Mouse (Mus musculus) large intestine, adult 2 months (tissue): Measurements from ENCODE around the gene Slc2a4. TPM values are rescaled to one million over a fixed set of nuclear protein-coding genes. Genes with fewer than 3 reads are reported as not detected.
"Not testable (repeated sequence)": the region's sequence is repeated elsewhere in the genome, so short reads cannot be mapped to it uniquely, and the experiment has no call there.

ENCODE experiments used
- DNase-seq: peaks from one replicate; pipeline ENCODE4 v3.0.0-alpha.2; 2012; ENCODE audit warnings: low read depth, low spot score
- WGBS: fragments of 180-500 bp; shearing (Covaris S2); methylation state at CpG from one replicate; pipeline ENCODE4 v1.1.7; 2018; 5-methylcytosine and 5-hydroxymethylcytosine counted together
- polyA plus RNA-seq: library from polyadenylated mRNA; depleted of rRNA; stranded (reverse); fragments of >200 nt; gene quantifications from 2 replicates; pipeline ENCODE4 v1.2.3, GENCODE M21; 2012

Gene Slc2a4
- polyA plus RNA-seq, 1 experiment, result 27.5 TPM

- DNase-seq, result no peak
- WGBS, result 51% methylated on average over 3 of the region's 3 CpGs
Measured at GRCm38 (mm10) chr11:69922796-69923195, 25.2 kb downstream of the Slc2a4 start.

- DNase-seq, result no peak
- WGBS, result 2% methylated on average over 12 of the region's 12 CpGs
Measured at GRCm38 (mm10) chr11:69922012-69922756, 25.8 kb downstream of the Slc2a4 start.

DNA sequence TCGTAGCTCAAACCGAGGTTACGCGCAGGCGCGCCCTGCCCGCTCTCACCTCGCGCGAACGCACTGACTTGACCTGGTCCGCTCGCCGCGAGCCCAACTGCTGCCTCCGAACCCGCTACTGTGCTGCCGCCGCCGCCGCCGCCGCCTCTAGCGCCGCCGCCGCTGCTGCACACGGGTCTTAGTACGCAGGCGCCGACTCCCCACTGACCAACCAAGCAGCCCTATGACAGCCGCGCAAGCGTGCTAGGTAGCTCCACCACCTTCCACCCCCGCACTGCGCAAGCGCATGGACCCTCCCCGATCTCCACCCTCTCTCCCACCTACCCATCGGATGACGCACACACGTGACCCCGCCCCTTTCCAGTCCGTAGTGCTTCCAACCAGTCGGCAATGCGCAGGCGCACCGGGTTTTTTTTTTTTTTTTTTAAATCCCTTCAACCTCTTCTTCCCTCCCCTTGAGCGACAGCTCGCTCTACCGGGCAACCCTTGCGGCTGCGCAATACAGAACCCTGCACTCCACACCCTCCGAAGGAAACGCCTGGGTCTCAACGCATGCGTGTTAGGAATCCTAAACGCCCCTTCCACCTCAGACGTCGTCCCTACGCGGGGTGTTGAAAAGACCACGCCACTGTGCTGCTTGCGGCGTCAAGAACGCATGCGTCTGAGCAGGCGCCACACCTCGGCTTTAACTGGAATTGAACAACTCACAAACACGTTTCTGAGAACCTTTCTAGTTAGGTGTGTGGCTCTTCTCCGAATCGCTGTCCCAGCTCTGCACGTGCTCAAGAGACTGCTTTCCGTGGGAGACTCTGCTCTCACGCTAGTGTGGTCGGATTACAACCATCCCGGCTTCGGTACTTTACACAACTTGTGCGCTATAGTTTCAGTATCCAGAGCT is 26.6 kb downstream of the Slc2a4 start, which contains the start of gene Eif5a:
Eif5a (minus strand) TSS at position 845 of the 898 bp plus-strand sequence.
- peak; percentile 98 for DNase-seq
- under 1% methylated on average over 78 of the region's 78 CpGs for WGBS

DNA sequence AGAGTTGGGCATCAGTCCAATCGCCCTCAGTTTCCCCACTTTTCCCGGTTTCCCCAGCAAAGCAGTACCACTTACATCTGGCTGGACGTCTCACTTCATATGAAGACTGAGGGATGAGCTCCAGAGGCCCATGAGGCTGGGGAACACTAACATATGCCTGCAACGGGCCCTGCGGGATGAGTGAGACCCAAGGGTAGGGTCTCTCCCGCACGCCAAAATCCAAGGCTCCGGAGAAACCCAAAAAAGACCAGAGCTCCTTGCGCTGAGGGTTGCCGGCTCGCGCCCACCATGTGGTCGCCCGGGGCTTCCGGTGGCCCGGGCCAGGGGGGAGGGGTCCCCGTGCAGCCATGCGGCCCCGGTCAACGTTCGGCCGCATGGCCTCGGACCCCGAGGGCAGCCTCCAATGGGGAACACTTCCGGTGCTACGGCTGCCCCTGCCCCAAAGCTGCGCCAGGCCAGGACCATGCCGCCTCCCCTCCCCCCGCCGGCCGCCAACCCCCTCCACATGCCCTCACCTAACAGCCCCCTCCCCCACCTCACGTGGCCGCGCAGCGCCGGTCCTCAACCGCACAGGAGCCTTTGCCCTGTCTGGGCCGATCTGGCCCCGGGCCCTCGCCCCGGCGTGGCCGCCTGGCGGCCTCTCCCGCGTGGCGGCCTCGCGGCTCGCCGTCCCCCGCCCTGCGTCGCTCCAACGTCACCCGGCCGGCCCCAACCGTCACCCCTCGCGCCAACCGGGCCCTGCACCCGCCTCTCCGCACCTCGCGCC is 27.5 kb downstream of the Slc2a4 start:
- no peak for DNase-seq
- under 1% methylated on average over 65 of the region's 65 CpGs for WGBS

GRCm38 (mm10) chr11:69919661-69920265 is 28.2 kb downstream of the Slc2a4 start:
- DNase-seq, result no peak
- under 1% methylated on average over 17 of the region's 17 CpGs for WGBS

GRCm38 (mm10) chr11:69919053-69919452 is 28.9 kb downstream of the Slc2a4 start:
- 49% methylated on average over 9 of the region's 9 CpGs for WGBS
- no peak for DNase-seq

DNA sequence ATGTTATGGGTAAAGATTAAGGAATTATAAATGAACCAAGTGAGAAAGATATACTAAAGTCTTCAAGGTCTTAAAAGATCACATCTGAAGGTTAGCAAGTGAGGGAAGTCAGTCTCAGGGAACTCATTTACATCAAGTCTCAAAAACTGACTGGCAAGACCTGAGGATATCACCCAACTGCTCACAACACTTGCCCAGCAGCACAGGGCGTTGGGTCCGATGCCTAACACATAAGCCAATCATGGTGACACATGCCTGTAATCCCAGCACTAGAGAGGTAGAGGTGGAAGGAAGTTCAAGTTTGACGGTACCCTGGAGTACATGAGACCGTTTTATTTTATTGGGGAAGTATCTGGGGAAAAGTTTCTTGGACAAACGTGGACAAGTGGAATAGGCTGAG is 29.9 kb downstream of the Slc2a4 start:
- WGBS, result 61% methylated on average over 5 of the region's 5 CpGs
- no peak for DNase-seq

GRCm38 (mm10) chr11:69917379-69917948 is 30.5 kb downstream of the Slc2a4 start:
- 79% methylated on average over 8 of the region's 8 CpGs for WGBS
- no peak for DNase-seq

DNA sequence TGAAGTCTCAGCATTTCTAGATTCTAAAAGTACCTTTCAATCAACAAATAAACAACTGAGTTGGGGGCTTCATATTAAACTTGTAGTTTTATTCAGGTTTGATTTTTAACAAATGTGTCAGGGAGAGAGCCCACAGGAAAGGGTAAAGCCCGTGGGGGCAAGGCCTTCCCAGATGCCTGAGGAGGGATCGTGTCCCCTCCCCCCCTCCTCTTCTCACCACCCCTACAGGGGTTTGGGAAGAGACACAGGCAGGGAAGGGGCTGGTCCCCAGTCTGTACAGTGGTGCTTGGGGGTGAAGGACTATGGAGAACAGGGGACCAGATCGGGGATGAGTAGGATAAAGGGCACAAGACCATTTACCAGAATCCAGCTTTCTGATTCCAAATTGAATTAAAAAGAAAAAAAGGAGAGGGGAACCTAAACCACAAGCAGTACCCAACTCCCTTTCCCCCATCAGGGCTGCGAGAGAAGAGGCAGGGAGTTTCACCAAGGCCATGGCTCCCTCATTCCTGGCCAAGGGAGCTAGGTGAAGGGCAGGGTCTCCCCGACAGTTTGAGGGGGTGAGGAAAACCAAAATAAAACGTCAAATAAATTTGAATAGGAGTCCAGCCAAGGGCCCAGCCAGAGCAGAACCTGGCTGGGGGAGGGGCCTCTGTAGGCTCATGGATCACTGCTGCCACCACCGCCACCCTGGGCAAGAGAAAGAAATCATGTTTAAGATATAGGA is 31.2 kb downstream of the Slc2a4 start:
- DNase-seq, result not testable (repeated sequence)
- 51% methylated on average over 7 of the region's 7 CpGs for WGBS

- 60% methylated on average over 5 of the region's 5 CpGs for WGBS
Measured at GRCm38 (mm10) chr11:69915667-69916627, 32.0 kb downstream of the Slc2a4 start.

DNA sequence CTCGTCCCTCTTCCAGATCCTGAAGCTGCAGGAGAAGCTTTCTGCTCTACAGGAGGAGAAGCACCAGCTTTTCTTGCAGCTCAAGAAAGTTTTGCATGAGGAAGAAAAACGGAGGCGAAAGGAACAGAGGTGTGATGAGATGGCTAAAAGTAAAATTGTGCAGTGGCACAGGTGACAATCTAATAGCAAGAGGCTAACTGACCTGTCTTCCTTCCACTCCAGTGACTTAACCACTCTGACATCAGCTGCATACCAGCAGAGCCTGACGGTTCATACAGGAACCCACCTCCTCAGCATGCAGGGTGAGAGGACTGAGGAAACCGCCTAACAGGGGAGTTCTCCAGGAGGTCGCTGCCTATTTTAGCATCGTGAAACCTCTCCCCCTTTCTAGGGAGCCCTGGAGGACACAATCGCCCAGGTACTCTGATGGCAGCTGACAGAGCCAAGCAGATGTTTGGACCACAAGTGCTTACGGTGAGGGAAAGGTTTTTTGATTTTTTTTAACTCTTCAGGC is 33.0 kb downstream of the Slc2a4 start:
- 29% methylated on average over 9 of the region's 9 CpGs for WGBS
- DNase-seq, result no peak

More at GRCm38 (mm10) chr11:69915667-69916627, 32.0 kb downstream of the Slc2a4 start:
- no peak for DNase-seq

DNA sequence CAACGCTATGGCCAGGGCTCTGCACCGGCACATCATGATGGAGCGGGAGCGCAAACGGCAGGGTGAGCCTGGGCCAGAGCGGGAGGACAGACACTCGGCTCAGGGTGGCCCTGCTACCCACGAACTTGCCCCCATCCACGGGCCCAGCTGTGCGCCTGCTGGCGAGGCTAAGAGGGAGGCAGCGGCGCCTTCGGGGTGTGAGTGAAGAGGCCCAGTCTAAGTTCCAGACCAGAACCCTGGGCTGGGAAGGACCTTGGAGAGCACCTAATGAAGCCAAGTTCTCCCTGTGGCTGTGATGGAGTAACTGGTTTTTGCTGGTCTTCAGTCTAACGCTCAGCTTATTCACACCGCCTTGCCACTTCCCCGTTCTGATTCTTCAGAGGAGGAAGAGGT is 33.6 kb downstream of the Slc2a4 start:
- WGBS, result 1% methylated on average over 17 of the region's 17 CpGs
- no peak for DNase-seq

DNA sequence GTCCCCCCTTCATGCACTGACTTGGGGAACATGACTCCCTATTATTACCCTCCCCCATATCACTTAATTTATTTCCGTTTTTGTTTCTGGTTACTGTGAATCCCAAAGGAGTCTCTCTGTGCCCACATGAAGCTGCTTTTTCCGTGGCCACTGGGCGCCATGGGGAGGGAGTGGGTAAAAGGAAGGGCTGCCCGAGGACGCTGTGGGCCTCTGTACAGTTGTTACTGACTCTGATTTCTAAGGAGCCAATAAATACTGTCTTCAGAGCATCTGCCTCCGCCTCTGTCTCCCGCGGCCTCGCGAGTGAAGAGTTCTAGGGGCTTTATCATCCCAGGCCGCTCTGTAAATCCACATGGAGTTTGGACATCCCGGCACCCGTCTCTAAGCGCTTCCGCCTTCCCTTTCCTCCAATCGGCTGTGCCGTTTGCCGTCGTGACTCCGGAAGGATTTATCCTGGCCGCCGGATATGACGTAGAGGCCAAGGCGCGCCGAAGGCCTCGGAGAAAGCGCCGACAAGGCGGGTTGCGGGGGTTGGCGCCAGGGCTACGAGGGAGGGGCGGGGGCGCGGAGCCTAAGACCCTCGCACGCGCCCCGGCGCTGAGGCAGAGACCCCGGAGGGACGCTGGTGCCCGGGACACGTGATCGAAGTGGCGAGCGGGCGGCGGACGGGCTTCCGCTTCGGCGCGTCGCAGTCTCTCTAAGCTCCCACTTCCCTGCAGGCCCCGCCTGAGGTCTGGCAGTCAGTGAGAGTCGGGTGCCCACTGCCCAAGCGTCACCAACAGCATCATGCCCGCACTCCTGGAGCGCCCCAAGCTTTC is 34.2 kb downstream of the Slc2a4 start, which contains the start of gene Gps2:
Gps2 (plus strand) TSS at position 335 of the 818 bp plus-strand sequence.
- peak; percentile 80 for DNase-seq
- under 1% methylated on average over 61 of the region's 61 CpGs for WGBS

- no peak for DNase-seq
- WGBS, result 70% methylated on average over 15 of the region's 15 CpGs
Measured at GRCm38 (mm10) chr11:69912716-69913530, 35.1 kb downstream of the Slc2a4 start.

GRCm38 (mm10) chr11:69911701-69912100 is 36.3 kb downstream of the Slc2a4 start:
- WGBS, result 87% methylated on average over 6 of the region's 6 CpGs

More at GRCm38 (mm10) chr11:69911701-69912100, 36.3 kb downstream of the Slc2a4 start:
- no peak for DNase-seq
